Mouse (Mus musculus): ENCODE results near the gene Pfn3. TPM values are rescaled to one million over a fixed set of nuclear protein-coding genes. Genes with fewer than 3 reads are reported as not detected.

The Pfn3 gene
- not detected for polyA plus RNA-seq (2014; fragmentation: Illumina TruSeq; extraction: RNeasy Lipid Tissue Mini Kit (QIAGEN cat#74804); ENCODE audit: low read depth, low replicate concordance)

GRCm38 (mm10) chr13:55414743-55415380, at the start of gene Pfn3:
TSS of gene Pfn3 (minus strand) at chr13:55415232.

DNA sequence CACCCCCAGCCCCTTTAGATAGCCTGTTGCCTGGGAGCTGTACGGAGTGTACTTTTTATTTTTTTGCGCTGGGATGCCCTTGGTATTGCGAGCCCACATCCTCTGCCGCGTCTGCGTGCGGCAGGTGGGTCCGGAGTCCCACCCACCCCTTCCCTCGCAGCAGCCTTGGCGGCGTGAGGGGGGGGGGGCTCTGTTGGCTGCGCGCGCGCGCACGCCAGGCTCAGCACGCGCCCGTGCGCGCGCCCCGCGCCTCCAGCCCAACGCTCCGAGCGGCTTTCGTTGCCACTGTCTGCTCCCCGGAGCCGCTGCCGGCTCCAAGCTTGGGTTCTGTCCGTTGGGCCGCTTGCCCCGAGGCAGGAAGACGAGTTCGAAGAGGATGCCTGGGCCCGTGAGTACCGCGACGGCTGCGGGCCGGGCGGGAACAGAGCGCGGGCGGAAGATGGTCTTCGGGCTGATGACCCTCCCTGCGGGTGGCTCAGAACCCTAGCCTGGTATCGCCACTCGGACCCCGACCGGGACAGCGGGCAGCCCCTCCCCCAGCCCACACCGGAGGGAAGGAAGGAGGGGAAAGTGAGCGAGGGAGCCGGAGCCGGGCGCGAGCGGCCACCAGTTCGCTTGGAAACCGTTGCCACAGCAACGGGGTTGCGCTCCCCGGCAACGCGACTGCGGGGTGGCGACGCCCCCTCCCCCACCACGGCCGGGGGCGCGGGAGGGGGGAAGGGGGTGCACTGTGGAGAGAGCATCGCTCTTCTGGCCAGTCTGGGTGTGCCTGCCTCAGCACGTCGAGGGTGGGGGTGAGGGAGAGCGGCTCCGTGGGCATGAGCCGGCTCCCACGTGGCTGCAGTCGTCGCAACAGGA, 49.2 kb upstream of the Pfn3 start, which contains the start of gene Prr7:
Gene Prr7, plus strand, starts transcription at position 241 of the 858 bp plus-strand sequence.

GRCm38 (mm10) chr13:55444937-55445315, 29.9 kb upstream of the Pfn3 start, which contains the start of gene Grk6:
TSS of gene Grk6 (plus strand) at chr13:55445072.

DNA sequence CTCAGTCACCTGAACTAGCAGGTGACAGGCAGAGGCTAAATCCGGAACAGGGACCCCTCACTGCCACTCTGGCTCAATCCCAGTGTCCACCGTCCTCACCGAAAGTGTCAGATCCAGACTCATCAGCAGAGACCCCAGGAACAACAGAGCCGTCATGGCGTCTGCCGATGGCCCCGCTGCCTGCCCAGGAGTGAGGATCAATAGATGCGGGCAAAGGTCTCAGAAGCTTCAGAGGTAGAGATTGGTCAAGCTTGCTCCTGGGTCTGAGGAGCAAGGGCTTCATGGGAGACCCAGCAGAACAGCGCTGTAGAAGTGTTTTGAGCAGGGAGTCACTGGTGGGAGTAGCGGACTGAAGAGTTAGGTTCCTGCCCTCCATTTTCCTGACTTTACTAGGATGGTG, 11.6 kb upstream of the Pfn3 start, which contains the start of gene F12:
Gene F12, minus strand, starts transcription at position 181 of the 400 bp plus-strand sequence.

GRCm38 (mm10) chr13:55398088-55398487, 16.9 kb downstream of the Pfn3 start, which contains the start of gene Slc34a1:
TSS of gene Slc34a1 (plus strand) at chr13:55398187.

GRCm38 (mm10) chr13:55369531-55370114, 45.4 kb downstream of the Pfn3 start, which contains the start of gene Rgs14:
TSS of gene Rgs14 (plus strand) at chr13:55369732.

Other genes starting within 250 kb of the Pfn3 start
- gene Nsd1, start 205.4 kb downstream of the Pfn3 start, polyA plus RNA-seq (2014; fragmentation: Illumina TruSeq; extraction: RNeasy Lipid Tissue Mini Kit (QIAGEN cat#74804); ENCODE audit: low read depth, low replicate concordance), result 79.5 TPM
- gene Prelid1, start 94.7 kb downstream of the Pfn3 start, polyA plus RNA-seq (2014; fragmentation: Illumina TruSeq; extraction: RNeasy Lipid Tissue Mini Kit (QIAGEN cat#74804); ENCODE audit: low read depth, low replicate concordance), result 10.2 TPM
- 13.6 TPM for gene Rab24, start 93.3 kb downstream of the Pfn3 start, polyA plus RNA-seq (2014; fragmentation: Illumina TruSeq; extraction: RNeasy Lipid Tissue Mini Kit (QIAGEN cat#74804); ENCODE audit: low read depth, low replicate concordance)
- not detected for gene Mxd3, start 85.4 kb downstream of the Pfn3 start, polyA plus RNA-seq (2014; fragmentation: Illumina TruSeq; extraction: RNeasy Lipid Tissue Mini Kit (QIAGEN cat#74804); ENCODE audit: low read depth, low replicate concordance)
- 29.8 TPM for gene Lman2, start 52.4 kb downstream of the Pfn3 start, polyA plus RNA-seq (2014; fragmentation: Illumina TruSeq; extraction: RNeasy Lipid Tissue Mini Kit (QIAGEN cat#74804); ENCODE audit: low read depth, low replicate concordance)
- not detected for gene Rgs14, start 45.5 kb downstream of the Pfn3 start, polyA plus RNA-seq (2014; fragmentation: Illumina TruSeq; extraction: RNeasy Lipid Tissue Mini Kit (QIAGEN cat#74804); ENCODE audit: low read depth, low replicate concordance)
- not detected for gene Slc34a1, start 17.0 kb downstream of the Pfn3 start, polyA plus RNA-seq (2014; fragmentation: Illumina TruSeq; extraction: RNeasy Lipid Tissue Mini Kit (QIAGEN cat#74804); ENCODE audit: low read depth, low replicate concordance)
- gene F12, start 11.6 kb upstream of the Pfn3 start, polyA plus RNA-seq (2014; fragmentation: Illumina TruSeq; extraction: RNeasy Lipid Tissue Mini Kit (QIAGEN cat#74804); ENCODE audit: low read depth, low replicate concordance), result not detected
- 10.4 TPM for gene Grk6, start 29.8 kb upstream of the Pfn3 start, polyA plus RNA-seq (2014; fragmentation: Illumina TruSeq; extraction: RNeasy Lipid Tissue Mini Kit (QIAGEN cat#74804); ENCODE audit: low read depth, low replicate concordance)
- not detected for gene Prr7, start 49.0 kb upstream of the Pfn3 start, polyA plus RNA-seq (2014; fragmentation: Illumina TruSeq; extraction: RNeasy Lipid Tissue Mini Kit (QIAGEN cat#74804); ENCODE audit: low read depth, low replicate concordance)
- 0.98 TPM for gene Dbn1, start 72.9 kb upstream of the Pfn3 start, polyA plus RNA-seq (2014; fragmentation: Illumina TruSeq; extraction: RNeasy Lipid Tissue Mini Kit (QIAGEN cat#74804); ENCODE audit: low read depth, low replicate concordance)
- 1.1 TPM for gene Pdlim7, start 98.4 kb upstream of the Pfn3 start, polyA plus RNA-seq (2014; fragmentation: Illumina TruSeq; extraction: RNeasy Lipid Tissue Mini Kit (QIAGEN cat#74804); ENCODE audit: low read depth, low replicate concordance)
- gene Dok3, start 114.1 kb upstream of the Pfn3 start, polyA plus RNA-seq (2014; fragmentation: Illumina TruSeq; extraction: RNeasy Lipid Tissue Mini Kit (QIAGEN cat#74804); ENCODE audit: low read depth, low replicate concordance), result 0.35 TPM
- 1.0 TPM for gene Ddx41, start 121.4 kb upstream of the Pfn3 start, polyA plus RNA-seq (2014; fragmentation: Illumina TruSeq; extraction: RNeasy Lipid Tissue Mini Kit (QIAGEN cat#74804); ENCODE audit: low read depth, low replicate concordance)
- gene Fam193b, start 155.9 kb upstream of the Pfn3 start, polyA plus RNA-seq (2014; fragmentation: Illumina TruSeq; extraction: RNeasy Lipid Tissue Mini Kit (QIAGEN cat#74804); ENCODE audit: low read depth, low replicate concordance), result 7.6 TPM
- gene Tmed9, start 158.5 kb upstream of the Pfn3 start, polyA plus RNA-seq (2014; fragmentation: Illumina TruSeq; extraction: RNeasy Lipid Tissue Mini Kit (QIAGEN cat#74804); ENCODE audit: low read depth, low replicate concordance), result 57.2 TPM
- 3.3 TPM for gene B4galt7, start 184.7 kb upstream of the Pfn3 start, polyA plus RNA-seq (2014; fragmentation: Illumina TruSeq; extraction: RNeasy Lipid Tissue Mini Kit (QIAGEN cat#74804); ENCODE audit: low read depth, low replicate concordance)
- 57.1 TPM for gene Caml, start 207.8 kb upstream of the Pfn3 start, polyA plus RNA-seq (2014; fragmentation: Illumina TruSeq; extraction: RNeasy Lipid Tissue Mini Kit (QIAGEN cat#74804); ENCODE audit: low read depth, low replicate concordance)
- 91.2 TPM for gene Ddx46, start 219.8 kb upstream of the Pfn3 start, polyA plus RNA-seq (2014; fragmentation: Illumina TruSeq; extraction: RNeasy Lipid Tissue Mini Kit (QIAGEN cat#74804); ENCODE audit: low read depth, low replicate concordance)

Data from sigmoid colon, adult 10 weeks (tissue).